Mouse (Mus musculus) heart, adult 2 months (tissue): ENCODE measurements at regions not wholly inside any gene's neighbourhood (a gene's known extent, or its start where the extent isn't known, plus 50 kb on each side); places are given as distances from the start of the nearest gene placed in this dataset.

Experiments used
- CTCF ChIP-seq: fragments of 200-600 bp; IDR thresholded peaks from 2 replicates; pipeline ENCODE4 v1.8.1; 2022; ENCODE audit warnings: antibody characterized with exemption, mild to moderate bottlenecking, moderate library complexity
- EP300 ChIP-seq: fragments of 200-500 bp; IDR thresholded peaks from 2 replicates; pipeline ENCODE4 v1.6.1; 2011; ENCODE audit warnings: low read depth, low read length, control low read depth; ENCODE audit not compliant: insufficient read depth
- POLR2A ChIP-seq: fragments of 200-500 bp; IDR thresholded peaks from 2 replicates; pipeline ENCODE4 v1.6.1; 2011; ENCODE audit warnings: mild to moderate bottlenecking, low read depth, low read length, control low read depth; ENCODE audit not compliant: insufficient read depth

DNA sequence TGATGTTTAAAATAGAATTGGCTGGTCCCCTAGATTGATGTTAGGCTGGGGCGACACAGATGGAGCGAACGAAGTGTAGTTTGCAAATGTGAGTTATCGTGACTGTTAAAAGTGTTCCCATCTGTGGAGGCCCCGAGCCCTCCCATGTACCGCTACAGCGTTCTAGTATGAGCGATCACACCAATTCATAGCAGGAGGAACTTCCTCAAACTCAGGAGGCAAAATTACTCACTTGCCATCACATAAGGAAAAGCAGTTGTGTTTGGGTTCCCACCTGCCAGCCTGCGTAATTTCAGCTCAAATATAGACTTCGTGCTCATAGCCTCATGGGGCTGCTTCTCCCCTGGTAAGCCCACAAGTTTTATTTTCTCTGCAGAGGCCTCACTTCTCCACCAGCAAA, 258.2 kb upstream of the Large1 start:
- TF ChIP-seq EP300 = no peak
- TF ChIP-seq CTCF = no peak
- TF ChIP-seq POLR2A = no peak
